Mouse (Mus musculus): ENCODE results near the gene Dnajc6.

The Dnajc6 gene

DNA sequence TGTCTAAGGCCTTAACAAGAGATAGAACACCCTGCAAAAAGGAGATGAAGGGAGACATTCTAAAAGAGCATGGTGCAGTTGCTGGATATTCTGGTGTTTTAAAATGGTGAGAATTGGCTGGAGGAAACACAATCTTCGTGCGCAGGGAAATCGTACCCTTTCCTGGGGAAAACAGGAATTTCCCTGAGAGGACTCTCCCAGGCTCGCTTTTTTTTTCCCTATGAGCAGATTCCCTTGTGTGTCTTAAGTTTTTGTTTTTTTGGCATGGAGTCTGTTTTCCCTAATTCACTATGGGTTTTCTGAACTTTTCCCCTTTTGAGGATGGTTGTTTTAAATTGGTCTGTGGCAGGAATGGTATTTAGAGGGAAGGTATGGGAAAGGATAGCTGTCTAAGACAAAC is 192.8 kb downstream of the Dnajc6 start:
- in situ Hi-C loops (cut with MboI): no loop called here

DNA sequence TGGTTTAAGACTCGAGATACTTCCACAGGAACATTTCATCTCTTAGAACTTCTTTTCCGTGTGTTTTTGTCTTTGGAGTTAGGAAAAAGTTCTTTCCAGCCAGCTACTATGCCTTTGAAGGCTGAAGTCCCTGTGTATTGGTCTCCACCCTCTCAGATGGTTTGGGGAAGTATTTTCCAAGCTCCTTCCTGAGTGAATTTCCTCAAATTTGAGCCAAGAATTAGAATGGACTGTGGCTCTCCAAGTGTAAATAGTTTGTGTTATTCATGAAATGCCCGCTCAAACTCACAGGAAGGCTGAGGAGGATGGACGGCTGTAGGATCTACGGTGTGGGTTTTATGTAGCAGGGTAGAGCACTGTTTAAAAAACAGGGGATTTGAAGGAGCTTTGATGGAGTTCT is 193.2 kb downstream of the Dnajc6 start:
- in situ Hi-C loops (cut with MboI): no loop called here

Data from mature B cell (primary cell).